Mouse (Mus musculus): Measurements from ENCODE around the gene Tll1.
A peak's percentile ranks its signal among the peaks of the same experiment; 100 is the strongest.

GRCm38 (mm10) chr8:64204167-64204566 is 1.9 kb downstream of the Tll1 start:
- TF ChIP-seq CTCF (IDR thresholded peaks at IDR 0.05; ENCODE audit: borderline replicate concordance, insufficient read depth, low read length) (peak; percentile 64; the same call in 1 of the 2 replicates), POLR2A (IDR thresholded peaks at IDR 0.05; ENCODE audit: low read depth, low read length) (peak; percentile 47; the same call in 1 of the 2 replicates)
